Mouse (Mus musculus) neural tube, embryonic 11.5 days (tissue): ENCODE data around the gene Psapl1. TPM values are rescaled to one million over a fixed set of nuclear protein-coding genes. Genes with fewer than 3 reads are reported as not detected.

ENCODE experiments used
- ATAC-seq: fragments of 200-750 bp; cut with Nextera tagmentation; 2 replicates; pipeline ENCODE4 v1.8.0; 2017; ENCODE audit warnings: moderate number of reproducible peaks, mild to moderate bottlenecking, moderate TSS enrichment, moderate library complexity; ENCODE audit not compliant: insufficient read depth, low FRiP score, low TSS enrichment
- DNase-seq: peaks from one replicate; pipeline ENCODE4 v3.0.0-alpha.2; 2015; ENCODE audit warnings: low spot score
- H3K27ac ChIP-seq: fragments of 300-500 bp; sonication (generic); 2 replicates; pipeline ENCODE4 v1.5.1; 2014; ENCODE audit warnings: low read depth, mild to moderate bottlenecking, low read length
- H3K27me3 ChIP-seq: fragments of 300-500 bp; sonication (generic); 2 replicates; pipeline ENCODE4 v1.6.1; 2014; ENCODE audit warnings: mild to moderate bottlenecking, low read length, mixed read lengths; ENCODE audit not compliant: control insufficient read depth, insufficient read depth
- H3K36me3 ChIP-seq: fragments of 300-500 bp; sonication (generic); 2 replicates; pipeline ENCODE4 v1.6.1; 2014; ENCODE audit warnings: mild to moderate bottlenecking, low read length, moderate library complexity, mixed read lengths; ENCODE audit not compliant: control insufficient read depth, insufficient read depth
- H3K4me1 ChIP-seq: fragments of 300-500 bp; sonication (generic); 2 replicates; pipeline ENCODE4 v1.6.1; 2014; ENCODE audit warnings: low read length, mixed read lengths; ENCODE audit not compliant: control insufficient read depth, insufficient read depth
- H3K4me2 ChIP-seq: fragments of 300-500 bp; sonication (generic); 2 replicates; pipeline ENCODE4 v1.6.1; 2014; ENCODE audit warnings: low read depth, mild to moderate bottlenecking, moderate library complexity
- H3K4me3 ChIP-seq: fragments of 300-500 bp; sonication (generic); 2 replicates; pipeline ENCODE4 v1.5.1; 2014; ENCODE audit warnings: low read depth, low read length
- H3K9ac ChIP-seq: fragments of 300-500 bp; sonication (generic); 2 replicates; pipeline ENCODE4 v1.6.1; 2014; ENCODE audit warnings: mild to moderate bottlenecking, low read length
- H3K9me3 ChIP-seq: fragments of 300-500 bp; sonication (generic); 2 replicates; pipeline ENCODE4 v1.6.1; 2016; ENCODE audit warnings: low read length; ENCODE audit not compliant: control insufficient read depth
- WGBS: fragments of 180-500 bp; shearing (Covaris S2); extraction: QIAGEN DNeasy Blood & Tissue Kit; methylation state at CpG from one replicate; pipeline ENCODE4 v1.1.7; 2014; 5-methylcytosine and 5-hydroxymethylcytosine counted together
- polyA plus RNA-seq: library from polyadenylated mRNA; unstranded; fragments of >200 nt; fragmentation: Nextera tagmentation; extraction: Ambion mirVana; gene quantifications from 2 replicates; pipeline ENCODE4 v1.2.1, GENCODE M21; 2014

The Psapl1 gene
- polyA plus RNA-seq, 1 experiment from 2014 or later, result 0.12 TPM

DNA sequence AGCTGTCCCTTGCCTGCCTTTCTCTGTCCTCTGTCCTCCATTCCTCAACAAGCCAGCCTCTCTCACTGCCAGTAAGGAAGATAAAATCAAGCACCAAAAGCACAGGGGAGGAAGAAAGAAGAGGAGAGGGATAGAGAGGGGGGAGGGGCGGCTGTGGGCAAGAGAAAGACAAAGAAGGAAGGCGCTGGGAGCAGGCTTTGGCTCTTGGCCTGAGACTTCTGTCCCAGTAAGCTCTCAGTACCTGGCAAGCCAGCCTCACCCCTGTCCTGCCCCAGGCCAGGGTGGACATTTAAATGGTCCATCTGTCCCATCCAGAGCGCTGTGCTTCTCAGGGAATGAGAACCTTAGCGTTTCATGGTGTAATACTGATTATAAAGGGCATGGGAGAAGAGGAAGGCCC lies 9.2 kb upstream of the Psapl1 start:
- 62% methylated on average over 4 of the region's 4 CpGs for WGBS
- no peak for DNase-seq

DNA sequence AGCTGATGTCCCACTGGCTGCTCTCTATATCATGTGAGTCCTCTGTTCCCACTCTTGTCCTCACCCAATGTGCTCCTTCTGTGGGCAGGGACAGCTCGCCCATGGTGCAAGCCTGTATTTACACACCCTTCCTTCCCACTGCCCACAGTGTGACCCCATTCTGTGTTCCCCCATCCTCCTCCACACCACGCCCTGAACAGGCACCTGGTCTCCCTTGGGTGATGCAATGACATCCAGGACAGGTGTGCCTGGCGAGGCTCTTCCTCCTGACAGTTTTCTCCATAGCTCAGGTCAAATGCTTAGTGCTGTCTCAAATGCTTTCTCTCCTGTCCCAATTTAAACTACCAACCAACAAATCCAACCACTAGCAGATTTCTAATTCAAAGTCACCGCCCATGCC lies 8.4 kb upstream of the Psapl1 start:
- no peak for DNase-seq
- no peak overlapping the region for H3K27ac ChIP-seq

More for the DNA sequence above, 9.2 kb upstream of the Psapl1 start:
- Histone ChIP-seq H3K4me2 (no peak overlapping the region), H3K4me1 (peaks cover 12% of the 10 kb centered on the region), H3K9ac (peak overlapping the region; percentile 26; the same call in 1 of the 2 replicates), H3K4me3 (no peak overlapping the region), H3K36me3 (no peaks in the 10 kb centered on the region), H3K27me3 (no peaks in the 10 kb centered on the region), H3K27ac (no peak overlapping the region), H3K9me3 (no peaks in the 10 kb centered on the region)
- ATAC-seq, result no peak

DNA sequence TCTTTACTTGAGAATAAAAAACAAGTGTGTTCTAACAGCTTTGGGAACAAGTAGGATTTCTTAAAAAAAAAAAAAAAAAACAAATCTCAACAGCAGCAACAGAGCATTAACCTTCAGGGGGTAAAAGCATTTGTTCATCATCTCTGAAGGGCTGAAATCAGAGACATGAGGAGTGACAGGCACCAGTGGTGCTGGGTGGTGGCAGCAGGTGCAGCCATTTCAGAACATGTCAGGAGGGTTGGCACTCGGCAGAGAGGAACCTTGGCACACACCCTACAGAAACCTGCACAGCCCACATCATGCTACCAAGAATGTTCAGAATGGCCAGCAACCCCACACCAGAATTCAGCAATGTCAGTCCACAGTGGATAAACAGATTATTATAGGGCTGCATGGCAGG lies 4.3 kb upstream of the Psapl1 start:
- Histone ChIP-seq H3K4me1 (peaks cover 6% of the 10 kb centered on the region), H3K27ac (no peak overlapping the region), H3K27me3 (no peaks in the 10 kb centered on the region), H3K4me2 (no peak overlapping the region), H3K9me3 (no peaks in the 10 kb centered on the region), H3K4me3 (no peak overlapping the region), H3K36me3 (no peaks in the 10 kb centered on the region), H3K9ac (no peak overlapping the region)
- ATAC-seq (no peak), DNase-seq (no peak)
- 94% methylated on average over 1 of the region's 1 CpGs for WGBS

More for the DNA sequence above, 8.4 kb upstream of the Psapl1 start:
- ATAC-seq, result no peak
- Histone ChIP-seq H3K9me3 (no peaks in the 10 kb centered on the region), H3K9ac (no peak overlapping the region), H3K4me1 (peaks cover 12% of the 10 kb centered on the region), H3K4me3 (no peak overlapping the region), H3K4me2 (no peak overlapping the region), H3K27me3 (no peaks in the 10 kb centered on the region), H3K36me3 (no peaks in the 10 kb centered on the region)
- 91% methylated on average over 4 of the region's 4 CpGs for WGBS

DNA sequence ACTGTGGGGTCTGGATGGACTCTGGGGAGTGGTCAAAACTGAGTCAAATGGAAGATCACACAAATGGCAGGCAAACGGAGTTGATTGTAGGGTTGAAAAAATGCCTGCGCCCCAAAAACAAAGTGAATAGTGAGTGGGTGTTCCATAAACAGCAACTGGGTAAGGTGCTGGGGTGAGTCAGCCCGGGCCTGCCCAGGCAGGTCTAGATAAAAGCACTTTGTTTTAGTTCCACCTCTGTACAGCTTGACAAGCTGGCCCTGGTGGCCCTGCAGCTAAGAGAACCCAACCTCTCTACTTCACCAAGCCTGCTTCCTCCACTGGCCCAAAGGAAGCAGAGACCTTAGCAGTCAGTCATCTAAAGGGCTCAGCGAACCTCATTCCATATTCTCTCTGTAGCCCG lies 1.0 kb upstream of the Psapl1 start:
- ATAC-seq, result no peak
- Histone ChIP-seq H3K9me3 (no peaks in the 10 kb centered on the region), H3K4me1 (no peaks in the 10 kb centered on the region), H3K4me3 (no peak overlapping the region), H3K9ac (no peak overlapping the region), H3K36me3 (no peaks in the 10 kb centered on the region), H3K4me2 (no peak overlapping the region), H3K27me3 (no peaks in the 10 kb centered on the region), H3K27ac (no peak overlapping the region)
- no peak for DNase-seq
- 89% methylated on average over 5 of the region's 5 CpGs for WGBS

DNA sequence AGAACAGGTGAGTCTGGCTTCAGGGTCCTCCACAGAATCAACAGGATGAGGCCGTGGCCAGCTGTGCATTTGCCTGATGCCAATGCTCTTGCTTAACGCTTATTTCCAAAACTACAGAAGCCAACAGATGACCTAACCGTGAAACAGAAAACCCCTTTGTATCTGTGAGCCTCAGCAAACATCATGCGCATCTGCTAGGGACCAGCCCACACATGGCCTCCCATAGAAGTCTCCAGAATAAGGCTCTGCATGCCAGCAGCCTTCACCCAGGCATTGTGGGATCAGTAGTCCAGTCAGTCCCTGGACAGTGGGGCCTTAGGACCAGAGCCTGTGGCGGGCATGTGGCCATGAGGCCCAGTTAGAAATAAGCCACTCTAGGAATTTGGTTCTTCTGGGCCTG lies 400 bp upstream of the Psapl1 start:
- ATAC-seq (no peak), DNase-seq (no peak)
- H3K27me3 ChIP-seq, result no peaks in the 10 kb centered on the region
- no peaks in the 10 kb centered on the region for H3K36me3 ChIP-seq
- no peak overlapping the region for H3K4me2 ChIP-seq
- no peak overlapping the region for H3K9ac ChIP-seq
- H3K27ac ChIP-seq, result no peak overlapping the region
- no peaks in the 10 kb centered on the region for H3K9me3 ChIP-seq
- H3K4me3 ChIP-seq, result no peak overlapping the region
- 90% methylated on average over 5 of the region's 5 CpGs for WGBS
- H3K4me1 ChIP-seq, result no peaks in the 10 kb centered on the region

DNA sequence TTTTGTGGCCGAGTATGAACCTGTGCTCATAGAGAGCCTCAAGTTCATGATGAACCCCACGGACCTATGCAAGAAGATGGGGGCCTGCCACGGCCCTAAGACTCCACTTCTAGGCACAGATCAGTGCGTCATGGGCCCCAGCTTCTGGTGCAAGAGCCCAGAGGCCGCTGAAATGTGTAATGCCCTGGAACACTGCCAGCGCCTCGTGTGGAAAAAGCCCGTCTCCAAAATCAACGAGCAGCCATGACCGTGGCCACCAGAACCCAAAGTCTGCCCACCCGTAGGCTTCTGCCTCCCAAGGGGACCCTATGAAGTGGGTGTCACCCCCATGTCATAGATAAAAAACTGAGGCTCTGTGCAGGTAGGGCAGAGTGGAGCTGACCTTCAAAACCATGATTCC lies 1.6 kb downstream of the Psapl1 start:
- Histone ChIP-seq H3K4me1 (no peaks in the 10 kb centered on the region), H3K9me3 (no peaks in the 10 kb centered on the region), H3K27me3 (no peaks in the 10 kb centered on the region), H3K27ac (no peak overlapping the region), H3K4me2 (no peak overlapping the region), H3K36me3 (no peaks in the 10 kb centered on the region), H3K9ac (no peak overlapping the region), H3K4me3 (no peak overlapping the region)
- DNase-seq (no peak), ATAC-seq (no peak)
- 93% methylated on average over 11 of the region's 11 CpGs for WGBS

DNA sequence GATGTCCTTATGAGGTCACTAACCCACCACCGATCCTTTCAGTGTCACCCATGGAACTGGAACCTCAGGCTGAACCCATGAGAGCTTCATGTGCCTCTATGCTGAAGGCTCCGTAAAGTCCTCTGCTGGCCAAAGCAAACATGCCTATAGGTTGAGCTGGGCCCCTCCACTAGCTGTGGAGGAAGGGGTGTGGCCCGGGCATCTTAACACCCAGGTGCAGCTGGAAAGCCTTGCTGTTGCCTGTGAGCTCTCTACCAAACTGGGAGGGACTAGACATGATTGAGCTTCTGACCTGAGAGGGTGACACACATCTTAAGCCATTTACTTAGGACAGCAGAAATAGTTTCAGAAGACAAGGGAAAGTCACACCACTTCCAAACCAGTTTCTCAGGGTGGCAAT lies 5.0 kb downstream of the Psapl1 start:
- Histone ChIP-seq H3K4me1 (no peaks in the 10 kb centered on the region), H3K27me3 (no peaks in the 10 kb centered on the region), H3K9me3 (no peaks in the 10 kb centered on the region), H3K36me3 (no peaks in the 10 kb centered on the region), H3K27ac (no peak overlapping the region), H3K4me2 (no peak overlapping the region), H3K4me3 (no peak overlapping the region), H3K9ac (no peak overlapping the region)
- ATAC-seq (no peak), DNase-seq (no peak)
- 85% methylated on average over 3 of the region's 3 CpGs for WGBS

DNA sequence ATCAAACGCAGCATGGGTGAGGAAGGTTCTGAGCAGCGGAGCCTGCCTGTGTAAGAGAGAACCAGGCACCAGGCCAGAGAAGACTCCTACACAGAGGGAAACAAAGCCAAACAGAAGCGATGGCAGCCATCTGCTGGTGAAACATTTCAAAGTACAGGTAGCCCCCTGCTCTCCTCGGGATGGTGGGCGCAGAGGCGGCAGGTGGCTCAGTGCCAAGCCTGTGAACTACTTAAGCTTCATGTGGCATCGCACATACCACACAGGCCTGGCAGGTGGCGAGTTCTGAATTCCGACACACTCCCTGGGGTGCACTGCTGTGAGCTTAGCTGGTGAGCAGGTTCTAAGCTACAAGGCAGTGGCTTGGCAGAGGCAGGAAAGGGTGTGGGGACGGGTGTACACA lies 9.5 kb downstream of the Psapl1 start:
- ATAC-seq, result no peak
- 90% methylated on average over 10 of the region's 10 CpGs for WGBS
- no peak overlapping the region for H3K9ac ChIP-seq
- H3K4me3 ChIP-seq, result no peak overlapping the region
- no peak overlapping the region for H3K27ac ChIP-seq
- no peak for DNase-seq
- no peak overlapping the region for H3K4me2 ChIP-seq
- no peaks in the 10 kb centered on the region for H3K27me3 ChIP-seq
- 0 out of 2 replicates have a peak, but pooled peaks cover 4% of the 10 kb centered on the region for H3K9me3 ChIP-seq
- no peaks in the 10 kb centered on the region for H3K36me3 ChIP-seq
- no peaks in the 10 kb centered on the region for H3K4me1 ChIP-seq

DNA sequence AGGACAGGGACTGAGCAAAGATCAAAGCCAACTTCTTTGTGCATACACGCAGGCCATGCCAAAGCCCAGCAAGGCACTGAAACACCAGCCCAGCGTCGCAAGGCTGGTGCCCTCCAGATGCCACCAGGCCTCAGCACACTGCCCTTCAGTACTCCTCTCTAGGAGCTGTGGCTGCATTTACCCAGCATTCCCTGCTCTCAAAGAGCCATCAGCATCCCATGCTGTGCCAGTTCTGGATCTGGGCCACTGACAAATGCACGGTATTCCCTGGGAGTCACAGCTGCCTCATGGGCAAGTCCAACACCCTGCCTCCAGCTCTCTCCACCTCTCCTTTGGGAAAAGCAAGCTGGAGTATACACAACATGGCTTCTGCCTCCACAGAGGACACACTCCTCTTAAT lies 16.3 kb downstream of the Psapl1 start:
- WGBS, result 82% methylated on average over 4 of the region's 4 CpGs
- no peak for DNase-seq
- no peaks in the 10 kb centered on the region for H3K9me3 ChIP-seq

More for the DNA sequence above, 16.3 kb downstream of the Psapl1 start:
- Histone ChIP-seq H3K9ac (no peak overlapping the region), H3K27ac (no peak overlapping the region), H3K4me3 (no peak overlapping the region), H3K27me3 (no peaks in the 10 kb centered on the region), H3K4me1 (peaks cover 3% of the 10 kb centered on the region; the same call in 1 of the 2 replicates), H3K4me2 (no peak overlapping the region), H3K36me3 (no peaks in the 10 kb centered on the region)
- ATAC-seq, result no peak
